Mouse (Mus musculus): ENCODE measurements at regions not wholly inside any gene's neighbourhood (a gene's known extent, or its start where the extent isn't known, plus 50 kb on each side); places are given as distances from the start of the nearest gene placed in this dataset.

GRCm38 (mm10) chr16:58316889-58317455, 91.3 kb upstream of the Dcbld2 start:
- H3K4me3 ChIP-seq (ENCODE audit: insufficient read depth, low read length) = no peak overlapping the region
- TF ChIP-seq CTCF (IDR thresholded peaks at IDR 0.05; ENCODE audit: borderline replicate concordance, insufficient read depth, low read length) (no peak), POLR2A (IDR thresholded peaks at IDR 0.05; ENCODE audit: low read depth, low read length) (no peak)

GRCm38 (mm10) chr16:58331087-58331486, 77.2 kb upstream of the Dcbld2 start:
- Histone ChIP-seq H3K4me3 (ENCODE audit: insufficient read depth, low read length) (no peak overlapping the region), H3K27ac (ENCODE audit: insufficient read depth, low read length) (no peak overlapping the region), H3K4me1 (ENCODE audit: control insufficient read depth, insufficient read depth, low read length) (no peaks in the 10 kb centered on the region)
- TF ChIP-seq CTCF (IDR thresholded peaks at IDR 0.05; ENCODE audit: borderline replicate concordance, insufficient read depth, low read length) (no peak), POLR2A (IDR thresholded peaks at IDR 0.05; ENCODE audit: low read depth, low read length) (no peak)

More at GRCm38 (mm10) chr16:58316889-58317455, 91.3 kb upstream of the Dcbld2 start:
- no peaks in the 10 kb centered on the region for H3K4me1 ChIP-seq (ENCODE audit: control insufficient read depth, insufficient read depth, low read length)
- H3K27ac ChIP-seq (ENCODE audit: insufficient read depth, low read length) = no peak overlapping the region

- Histone ChIP-seq H3K27ac (ENCODE audit: insufficient read depth, low read length) (0 out of 2 replicates have a peak overlapping the region, but pooled peaks have one; percentile 18), H3K4me3 (ENCODE audit: insufficient read depth, low read length) (no peak overlapping the region), H3K4me1 (ENCODE audit: control insufficient read depth, insufficient read depth, low read length) (no peaks in the 10 kb centered on the region)
- TF ChIP-seq CTCF (IDR thresholded peaks at IDR 0.05; ENCODE audit: borderline replicate concordance, insufficient read depth, low read length) (no peak), POLR2A (IDR thresholded peaks at IDR 0.05; ENCODE audit: low read depth, low read length) (no peak)
Observed at GRCm38 (mm10) chr16:58343921-58344320, 64.3 kb upstream of the Dcbld2 start.

GRCm38 (mm10) chr16:58349354-58349753, 58.9 kb upstream of the Dcbld2 start:
- Histone ChIP-seq H3K4me3 (ENCODE audit: insufficient read depth, low read length) (no peak overlapping the region), H3K27ac (ENCODE audit: insufficient read depth, low read length) (peak overlapping the region; percentile 72), H3K4me1 (ENCODE audit: control insufficient read depth, insufficient read depth, low read length) (peaks cover 19% of the 10 kb centered on the region)
- TF ChIP-seq CTCF (IDR thresholded peaks at IDR 0.05; ENCODE audit: borderline replicate concordance, insufficient read depth, low read length) = no peak
- TF ChIP-seq POLR2A (IDR thresholded peaks at IDR 0.05; ENCODE audit: low read depth, low read length) = no peak

- no peak overlapping the region for H3K4me3 ChIP-seq (ENCODE audit: insufficient read depth, low read length)
- H3K4me1 ChIP-seq (ENCODE audit: control insufficient read depth, insufficient read depth, low read length) = peaks cover 21% of the 10 kb centered on the region
- TF ChIP-seq CTCF (IDR thresholded peaks at IDR 0.05; ENCODE audit: borderline replicate concordance, insufficient read depth, low read length) (no peak), POLR2A (IDR thresholded peaks at IDR 0.05; ENCODE audit: low read depth, low read length) (no peak)
- peak overlapping the region; percentile 72 for H3K27ac ChIP-seq (ENCODE audit: insufficient read depth, low read length)
Observed at GRCm38 (mm10) chr16:58349802-58350201, 58.4 kb upstream of the Dcbld2 start.

GRCm38 (mm10) chr16:58352156-58352555, 56.1 kb upstream of the Dcbld2 start:
- H3K4me3 ChIP-seq (ENCODE audit: insufficient read depth, low read length) = no peak overlapping the region
- H3K27ac ChIP-seq (ENCODE audit: insufficient read depth, low read length) = peak overlapping the region; percentile 83
- H3K4me1 ChIP-seq (ENCODE audit: control insufficient read depth, insufficient read depth, low read length) = peaks cover 21% of the 10 kb centered on the region
- TF ChIP-seq POLR2A (IDR thresholded peaks at IDR 0.05; ENCODE audit: low read depth, low read length) (no peak), CTCF (IDR thresholded peaks at IDR 0.05; ENCODE audit: borderline replicate concordance, insufficient read depth, low read length) (no peak)

GRCm38 (mm10) chr16:58354551-58354950, 53.7 kb upstream of the Dcbld2 start:
- Histone ChIP-seq H3K27ac (ENCODE audit: insufficient read depth, low read length) (no peak overlapping the region), H3K4me3 (ENCODE audit: insufficient read depth, low read length) (no peak overlapping the region), H3K4me1 (ENCODE audit: control insufficient read depth, insufficient read depth, low read length) (peaks cover 15% of the 10 kb centered on the region)
- no peak for TF ChIP-seq POLR2A (IDR thresholded peaks at IDR 0.05; ENCODE audit: low read depth, low read length)
- TF ChIP-seq CTCF (IDR thresholded peaks at IDR 0.05; ENCODE audit: borderline replicate concordance, insufficient read depth, low read length) = no peak

Measured in embryonic fibroblast, embryonic 13.5 days (primary cell).